Mouse (Mus musculus) heart, postnatal 0 days (tissue): ENCODE data around the gene Insl6.

Experiments
- CTCF ChIP-seq: IDR thresholded peaks from 2 replicates; pipeline ENCODE4 v1.5.1; 2016; ENCODE audit warnings: antibody characterized with exemption, control low read depth, low read depth
- EP300 ChIP-seq: IDR thresholded peaks from 2 replicates; pipeline ENCODE4 v1.6.1; 2016; ENCODE audit warnings: antibody characterized with exemption, low read depth

DNA sequence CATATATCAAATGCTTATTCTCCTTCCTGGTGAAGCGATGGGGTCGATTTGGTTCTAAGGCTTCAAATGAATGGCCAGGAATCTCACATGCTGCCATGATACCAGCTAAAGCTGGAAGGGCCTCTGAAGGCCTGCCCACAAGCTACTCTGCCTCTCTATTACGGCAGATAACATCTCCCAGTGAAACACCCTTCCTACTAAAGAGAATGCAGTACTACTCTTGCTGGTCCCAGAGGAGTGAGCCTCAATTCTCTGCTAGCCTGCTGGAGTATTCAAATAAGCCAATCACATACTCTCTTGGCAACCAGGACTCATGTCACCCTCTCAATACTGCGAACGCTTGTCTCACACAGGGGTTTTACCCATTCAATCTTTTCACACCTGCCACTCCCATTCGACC, 17.1 kb upstream of the Insl6 start:
- TF ChIP-seq EP300 (no peak), CTCF (no peak)
